Mouse (Mus musculus): ENCODE results near the gene Kcnt2. TPM values are rescaled to one million over a fixed set of nuclear protein-coding genes. Genes with fewer than 3 reads are reported as not detected.

Gene Kcnt2
- polyA plus RNA-seq, 1 experiment from 2014 or later = 0.86 TPM

GRCm38 (mm10) chr1:140304244-140304643, 58.3 kb downstream of the Kcnt2 start:
- no peak overlapping the region for H3K4me3 ChIP-seq
- 88% methylated on average over 1 of the region's 1 CpGs for WGBS
- peaks cover 9% of the 10 kb centered on the region; the same call in 1 of the 2 replicates for H3K9me3 ChIP-seq
- H3K27me3 ChIP-seq (replicated peaks; ENCODE audit: low read depth, poor library complexity, severe bottlenecking) = no peaks in the 10 kb centered on the region
- no peak overlapping the region for H3K27ac ChIP-seq (replicated peaks)
- no peaks in the 10 kb centered on the region for H3K36me3 ChIP-seq (replicated peaks)
- no peak for DNase-seq (ENCODE audit: low spot score)
- H3K4me1 ChIP-seq = no peaks in the 10 kb centered on the region

GRCm38 (mm10) chr1:140305344-140305743, 59.4 kb downstream of the Kcnt2 start:
- Histone ChIP-seq H3K36me3 (replicated peaks) (no peaks in the 10 kb centered on the region), H3K4me1 (no peaks in the 10 kb centered on the region), H3K4me3 (no peak overlapping the region), H3K27me3 (replicated peaks; ENCODE audit: low read depth, poor library complexity, severe bottlenecking) (no peaks in the 10 kb centered on the region), H3K27ac (replicated peaks) (no peak overlapping the region), H3K9me3 (peaks cover 9% of the 10 kb centered on the region; the same call in 1 of the 2 replicates)
- no peak for DNase-seq (ENCODE audit: low spot score)

GRCm38 (mm10) chr1:140306339-140306738, 60.4 kb downstream of the Kcnt2 start:
- Histone ChIP-seq H3K4me3 (no peak overlapping the region), H3K4me1 (no peaks in the 10 kb centered on the region), H3K27ac (replicated peaks) (no peak overlapping the region), H3K27me3 (replicated peaks; ENCODE audit: low read depth, poor library complexity, severe bottlenecking) (no peaks in the 10 kb centered on the region), H3K36me3 (replicated peaks) (no peaks in the 10 kb centered on the region), H3K9me3 (peaks cover 8% of the 10 kb centered on the region; the same call in 1 of the 2 replicates)
- 85% methylated on average over 2 of the region's 2 CpGs for WGBS
- DNase-seq (ENCODE audit: low spot score) = no peak

- DNase-seq (ENCODE audit: low spot score) = no peak
- no peaks in the 10 kb centered on the region for H3K4me1 ChIP-seq
- no peaks in the 10 kb centered on the region for H3K9me3 ChIP-seq
Measured at GRCm38 (mm10) chr1:140310739-140311138, 64.8 kb downstream of the Kcnt2 start.

GRCm38 (mm10) chr1:140325088-140325487, 79.1 kb downstream of the Kcnt2 start:
- 88% methylated on average over 3 of the region's 3 CpGs for WGBS
- H3K9me3 ChIP-seq = no peaks in the 10 kb centered on the region
- no peak for DNase-seq (ENCODE audit: low spot score)

More at GRCm38 (mm10) chr1:140310739-140311138, 64.8 kb downstream of the Kcnt2 start:
- H3K27me3 ChIP-seq (replicated peaks; ENCODE audit: low read depth, poor library complexity, severe bottlenecking) = no peaks in the 10 kb centered on the region
- WGBS = 93% methylated on average over 2 of the region's 2 CpGs
- H3K4me3 ChIP-seq = no peak overlapping the region
- H3K27ac ChIP-seq (replicated peaks) = no peak overlapping the region
- H3K36me3 ChIP-seq (replicated peaks) = no peaks in the 10 kb centered on the region

GRCm38 (mm10) chr1:140326709-140327108, 80.8 kb downstream of the Kcnt2 start:
- Histone ChIP-seq H3K27me3 (replicated peaks; ENCODE audit: low read depth, poor library complexity, severe bottlenecking) (no peaks in the 10 kb centered on the region), H3K4me3 (no peak overlapping the region), H3K27ac (replicated peaks) (no peak overlapping the region), H3K4me1 (no peaks in the 10 kb centered on the region), H3K36me3 (replicated peaks) (no peaks in the 10 kb centered on the region), H3K9me3 (no peaks in the 10 kb centered on the region)
- no peak for DNase-seq (ENCODE audit: low spot score)
- WGBS = 79% methylated on average over 3 of the region's 3 CpGs

More at GRCm38 (mm10) chr1:140325088-140325487, 79.1 kb downstream of the Kcnt2 start:
- no peaks in the 10 kb centered on the region for H3K36me3 ChIP-seq (replicated peaks)
- no peak overlapping the region for H3K27ac ChIP-seq (replicated peaks)
- no peak overlapping the region for H3K4me3 ChIP-seq
- H3K4me1 ChIP-seq = no peaks in the 10 kb centered on the region
- H3K27me3 ChIP-seq (replicated peaks; ENCODE audit: low read depth, poor library complexity, severe bottlenecking) = no peaks in the 10 kb centered on the region

- Histone ChIP-seq H3K27ac (replicated peaks) (no peak overlapping the region), H3K27me3 (replicated peaks; ENCODE audit: low read depth, poor library complexity, severe bottlenecking) (no peaks in the 10 kb centered on the region), H3K4me3 (no peak overlapping the region), H3K36me3 (replicated peaks) (no peaks in the 10 kb centered on the region), H3K4me1 (no peaks in the 10 kb centered on the region), H3K9me3 (no peaks in the 10 kb centered on the region)
- 90% methylated on average over 3 of the region's 3 CpGs for WGBS
- no peak for DNase-seq (ENCODE audit: low spot score)
Measured at GRCm38 (mm10) chr1:140333702-140334101, 87.7 kb downstream of the Kcnt2 start.

GRCm38 (mm10) chr1:140338417-140338816, 92.5 kb downstream of the Kcnt2 start:
- Histone ChIP-seq H3K27ac (replicated peaks) (no peak overlapping the region), H3K9me3 (no peaks in the 10 kb centered on the region), H3K4me1 (no peaks in the 10 kb centered on the region), H3K36me3 (replicated peaks) (no peaks in the 10 kb centered on the region), H3K4me3 (no peak overlapping the region), H3K27me3 (replicated peaks; ENCODE audit: low read depth, poor library complexity, severe bottlenecking) (no peaks in the 10 kb centered on the region)
- DNase-seq (ENCODE audit: low spot score) = no peak

- no peak for DNase-seq (ENCODE audit: low spot score)
- 84% methylated on average over 4 of the region's 4 CpGs for WGBS
Measured at GRCm38 (mm10) chr1:140339368-140339767, 93.4 kb downstream of the Kcnt2 start.

GRCm38 (mm10) chr1:140364787-140365186, 118.8 kb downstream of the Kcnt2 start:
- Histone ChIP-seq H3K27me3 (replicated peaks; ENCODE audit: low read depth, poor library complexity, severe bottlenecking) (no peaks in the 10 kb centered on the region), H3K9me3 (no peaks in the 10 kb centered on the region), H3K27ac (replicated peaks) (no peak overlapping the region), H3K4me3 (no peak overlapping the region), H3K4me1 (no peaks in the 10 kb centered on the region), H3K36me3 (replicated peaks) (no peaks in the 10 kb centered on the region)
- 51% methylated on average over 2 of the region's 2 CpGs for WGBS
- DNase-seq (ENCODE audit: low spot score) = no peak

More at GRCm38 (mm10) chr1:140339368-140339767, 93.4 kb downstream of the Kcnt2 start:
- Histone ChIP-seq H3K27ac (replicated peaks) (no peak overlapping the region), H3K27me3 (replicated peaks; ENCODE audit: low read depth, poor library complexity, severe bottlenecking) (no peaks in the 10 kb centered on the region), H3K4me1 (no peaks in the 10 kb centered on the region), H3K4me3 (no peak overlapping the region), H3K9me3 (no peaks in the 10 kb centered on the region), H3K36me3 (replicated peaks) (no peaks in the 10 kb centered on the region)

GRCm38 (mm10) chr1:140373532-140373931, 127.6 kb downstream of the Kcnt2 start:
- H3K27ac ChIP-seq (replicated peaks) = no peak overlapping the region
- no peaks in the 10 kb centered on the region for H3K27me3 ChIP-seq (replicated peaks; ENCODE audit: low read depth, poor library complexity, severe bottlenecking)
- 79% methylated on average over 1 of the region's 1 CpGs for WGBS
- H3K36me3 ChIP-seq (replicated peaks) = no peaks in the 10 kb centered on the region
- no peaks in the 10 kb centered on the region for H3K4me1 ChIP-seq
- DNase-seq (ENCODE audit: low spot score) = no peak
- no peak overlapping the region for H3K4me3 ChIP-seq
- H3K9me3 ChIP-seq = no peaks in the 10 kb centered on the region

- H3K36me3 ChIP-seq (replicated peaks) = no peaks in the 10 kb centered on the region
- no peak overlapping the region for H3K4me3 ChIP-seq
- H3K4me1 ChIP-seq = no peaks in the 10 kb centered on the region
- DNase-seq (ENCODE audit: low spot score) = no peak
- no peak overlapping the region for H3K27ac ChIP-seq (replicated peaks)
- H3K9me3 ChIP-seq = no peaks in the 10 kb centered on the region
- WGBS = 67% methylated on average over 2 of the region's 2 CpGs
- H3K27me3 ChIP-seq (replicated peaks; ENCODE audit: low read depth, poor library complexity, severe bottlenecking) = no peaks in the 10 kb centered on the region
Measured at GRCm38 (mm10) chr1:140378791-140379190, 132.8 kb downstream of the Kcnt2 start.

- no peaks in the 10 kb centered on the region for H3K27me3 ChIP-seq (replicated peaks; ENCODE audit: low read depth, poor library complexity, severe bottlenecking)
- no peaks in the 10 kb centered on the region for H3K4me1 ChIP-seq
- no peak for DNase-seq (ENCODE audit: low spot score)
- WGBS = 55% methylated on average over 2 of the region's 2 CpGs
- H3K4me3 ChIP-seq = no peak overlapping the region
- no peaks in the 10 kb centered on the region for H3K36me3 ChIP-seq (replicated peaks)
- no peak overlapping the region for H3K27ac ChIP-seq (replicated peaks)
- H3K9me3 ChIP-seq = no peaks in the 10 kb centered on the region
Measured at GRCm38 (mm10) chr1:140379526-140379925, 133.6 kb downstream of the Kcnt2 start.

- no peak overlapping the region for H3K27ac ChIP-seq (replicated peaks)
- no peaks in the 10 kb centered on the region for H3K4me1 ChIP-seq
- H3K4me3 ChIP-seq = no peak overlapping the region
- no peaks in the 10 kb centered on the region for H3K36me3 ChIP-seq (replicated peaks)
- H3K9me3 ChIP-seq = no peaks in the 10 kb centered on the region
- no peaks in the 10 kb centered on the region for H3K27me3 ChIP-seq (replicated peaks; ENCODE audit: low read depth, poor library complexity, severe bottlenecking)
- WGBS = 91% methylated on average over 3 of the region's 3 CpGs
- no peak for DNase-seq (ENCODE audit: low spot score)
Measured at GRCm38 (mm10) chr1:140381093-140381492, 135.1 kb downstream of the Kcnt2 start.

All from embryonic facial prominence, embryonic 10.5 days (tissue).